Mouse (Mus musculus) G1E (cell line): ENCODE data around the gene Smox.

ENCODE experiments used
- CTCF ChIP-seq: IDR thresholded peaks from 2 replicates; pipeline ENCODE4 v1.5.1; 2012; ENCODE audit warnings: low read depth, low read length, inconsistent platforms, mixed read lengths
- GATA1 ChIP-seq: IDR thresholded peaks from 2 replicates; pipeline ENCODE4 v1.6.1; 2012; ENCODE audit warnings: borderline replicate concordance, low read length, inconsistent platforms, mixed read lengths

DNA sequence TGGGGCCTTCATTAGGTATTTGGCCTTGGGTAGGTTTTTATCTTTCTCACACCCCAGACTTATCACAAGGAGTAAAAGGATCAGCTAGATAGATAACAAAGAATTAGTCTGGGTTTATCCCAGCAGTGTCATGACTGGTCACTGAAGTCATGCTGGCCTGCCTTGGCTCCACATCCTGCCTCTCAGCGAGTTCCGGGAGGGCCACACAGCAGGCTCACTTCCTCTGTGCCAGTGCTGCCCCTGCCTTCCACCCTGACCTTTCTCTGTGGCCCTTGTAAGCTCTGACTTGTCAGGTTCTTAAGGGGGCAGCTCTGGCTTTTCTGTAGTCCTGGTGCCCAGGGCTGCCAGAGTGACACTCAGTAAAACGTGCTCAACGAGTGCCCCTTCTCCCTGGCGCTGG is 11.3 kb downstream of the Smox start:
- TF ChIP-seq CTCF, result no peak
- TF ChIP-seq GATA1, result no peak
